Mouse (Mus musculus) Patski (cell line): ENCODE measurements at regions not wholly inside any gene's neighbourhood (a gene's known extent, or its start where the extent isn't known, plus 50 kb on each side); places are given as distances from the start of the nearest gene placed in this dataset.
A peak's percentile ranks its signal among the peaks of the same experiment; 100 is the strongest.

Experiments
- ATAC-seq: fragments of 100-300 bp; one replicate; pipeline ENCODE4 v1.8.0; 2021
- CTCF ChIA-PET: fragments of 350-600 bp; sonication (Branson Sonifier 250); formaldehyde crosslinking; loops from one replicate; lab custom pipeline; 2022; ENCODE audit warnings: inconsistent platforms; lab: Charles Lee
- POLR2A ChIA-PET: fragments of 350-600 bp; sonication (Branson Sonifier 250); formaldehyde crosslinking; loops from one replicate; lab custom pipeline; 2022; ENCODE audit warnings: antibody characterized with exemption, inconsistent platforms; lab: Charles Lee
- DNase-seq: peaks from one replicate; pipeline ENCODE4 v3.0.0-alpha.2; 2011; ENCODE audit warnings: low read depth, low spot score
- H3K27me3 ChIP-seq: fragments of 371-371 bp; one replicate; pipeline ENCODE4 v1.5.1; 2021
- CTCF ChIP-seq: fragments of 100-300 bp; IDR thresholded peaks from one replicate; pipeline ENCODE4 v1.5.1; 2021
- in situ Hi-C: fragments of 300-500 bp; cut with MboI; formaldehyde crosslinking; loops from 3 replicates; pipeline ENCODE4 v1.11.1; 2018; ENCODE audit warnings: low pct_unique_long_range_greater_than_20kb, mixed read lengths

DNA sequence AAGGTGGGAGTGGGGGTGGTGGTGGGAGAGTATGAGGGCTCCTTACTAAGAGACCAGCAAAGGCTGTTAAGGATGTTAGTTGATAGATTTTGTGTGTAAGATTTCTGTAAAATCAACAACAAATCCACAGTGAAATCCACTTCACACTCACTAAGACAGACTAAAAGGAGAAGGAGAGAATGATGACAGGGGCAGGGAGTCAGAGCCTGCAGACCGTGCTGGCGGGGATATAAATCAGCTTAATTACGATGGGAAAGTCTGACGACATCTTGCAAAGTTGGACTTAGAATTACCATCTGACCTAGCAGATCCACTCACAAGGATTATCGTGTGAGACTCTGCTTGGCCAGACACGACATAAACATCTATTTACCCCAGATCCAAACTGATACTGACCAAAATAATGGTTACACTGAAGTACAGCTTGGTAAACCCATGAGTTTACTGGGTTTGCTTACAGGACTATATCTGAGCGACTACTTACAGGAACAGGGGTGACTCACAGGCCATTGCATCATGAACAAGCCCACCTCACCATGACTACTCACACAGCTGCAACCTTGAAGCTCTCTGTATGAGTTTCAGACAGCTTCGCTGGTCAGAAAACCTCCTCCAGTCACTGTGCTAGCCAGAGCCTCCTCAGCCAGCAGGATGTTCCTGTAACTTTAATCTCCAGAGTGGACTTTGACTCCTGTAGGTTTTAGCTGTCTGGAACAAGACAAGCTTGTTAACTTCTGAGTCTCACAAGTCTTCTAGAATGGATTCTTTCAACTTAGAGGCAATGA is 50.5 kb upstream of the Ednra start:
- ATAC-seq (peak; percentile 89), DNase-seq (peak; percentile 87)
- TF ChIP-seq CTCF: no peak
- ChIA-PET POLR2A (no interaction called here), CTCF (interaction anchor here (1.0 to 1.3 kb wide), 2 partner anchors 9 to 12 kb away, joined by 3 to 4 read pairs; no protein-coding TSS in a partner anchor)
- in situ Hi-C loops: loop anchor here (25.0 kb wide), 1 partner anchor 337 kb away; no protein-coding TSS in a partner anchor
- no peaks in the 10 kb centered on the region for H3K27me3 ChIP-seq

DNA sequence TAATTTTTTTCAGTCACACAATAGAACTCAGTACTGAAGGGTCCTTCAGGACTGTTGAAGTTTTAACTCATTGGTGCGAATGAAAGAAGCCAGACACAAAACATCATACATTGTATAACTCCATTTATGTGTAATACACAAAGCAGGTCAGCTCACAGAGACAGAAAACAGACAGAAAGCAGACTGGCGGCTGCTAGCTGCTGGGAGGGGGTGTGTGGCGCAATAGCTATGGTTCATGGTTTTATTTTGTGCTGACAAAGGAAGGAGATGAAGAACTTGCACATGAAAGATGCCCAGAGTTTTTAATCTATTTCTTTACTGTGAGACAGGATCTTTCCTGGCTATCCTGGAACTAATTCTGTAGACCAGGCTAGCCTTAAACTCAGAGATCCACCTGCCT is 51.3 kb upstream of the Ednra start:
- POLR2A ChIA-PET: no interaction called here
- CTCF ChIA-PET: interaction anchor here (1.0 to 1.3 kb wide), 2 partner anchors 10 to 13 kb away, joined by 3 to 4 read pairs; no protein-coding TSS in a partner anchor
- in situ Hi-C loops: no loop called here

DNA sequence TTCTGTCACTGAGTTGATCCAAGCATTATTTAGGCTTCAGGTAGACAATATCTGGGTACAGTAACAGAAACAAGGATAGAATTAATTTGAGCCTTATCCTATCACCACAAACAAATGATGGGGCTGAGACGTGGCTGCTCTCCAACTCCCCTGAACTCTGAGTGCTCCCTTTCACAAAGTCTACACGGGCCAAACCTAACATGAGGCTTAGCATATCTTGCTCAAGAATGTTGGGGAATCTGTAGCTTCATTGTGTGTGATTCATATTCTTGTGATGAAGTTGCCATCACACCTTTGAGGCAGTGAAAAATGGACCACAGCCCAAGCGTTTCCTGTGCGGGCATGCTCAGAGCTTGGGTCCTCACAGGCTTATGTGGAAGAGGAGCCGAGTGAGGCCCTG is 53.3 kb upstream of the Ednra start:
- ChIA-PET CTCF (interaction anchor here (0.6 to 1.3 kb wide), 3 partner anchors 19 to 69 kb away, joined by 3 read pairs; no protein-coding TSS in a partner anchor), POLR2A (no interaction called here)
- ATAC-seq (no peak), DNase-seq (no peak)
- no peak for TF ChIP-seq CTCF
- in situ Hi-C loops: no loop called here
- H3K27me3 ChIP-seq: no peaks in the 10 kb centered on the region

More for the DNA sequence above, 51.3 kb upstream of the Ednra start:
- ATAC-seq: no peak
- no peaks in the 10 kb centered on the region for H3K27me3 ChIP-seq
- no peak for DNase-seq
- TF ChIP-seq CTCF: no peak

DNA sequence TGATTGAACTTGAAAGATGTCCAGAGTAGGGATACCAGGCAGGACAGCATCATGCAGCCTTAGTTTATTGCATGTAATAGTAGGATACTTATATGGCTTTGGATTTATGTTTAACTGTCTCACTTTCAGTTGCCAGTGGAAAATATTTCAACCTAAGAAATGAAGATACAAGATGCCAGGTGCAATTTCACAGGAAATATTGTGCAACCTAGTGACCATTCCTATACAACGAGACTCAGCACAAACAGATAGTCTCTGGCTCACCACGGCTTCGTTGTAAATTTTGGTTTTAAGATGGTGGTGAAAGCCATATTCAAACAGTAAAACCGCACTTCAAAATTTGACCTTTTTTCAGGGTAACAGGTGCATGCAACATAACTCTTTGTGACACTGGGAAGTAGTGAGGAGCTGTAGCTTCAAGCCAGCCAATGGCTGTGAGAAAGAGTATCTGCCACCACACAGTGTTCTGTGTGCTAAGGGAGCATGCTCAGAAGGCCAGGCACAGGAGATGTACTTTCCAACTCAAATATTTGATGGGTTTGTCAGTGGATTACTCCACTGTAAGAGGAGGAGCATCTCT is 61.5 kb upstream of the Ednra start:
- H3K27me3 ChIP-seq: no peaks in the 10 kb centered on the region
- in situ Hi-C loops: no loop called here
- ChIA-PET CTCF (interaction anchor here (0.6 kb wide), 1 partner anchor 94 kb away, joined by 3 read pairs; no protein-coding TSS in a partner anchor), POLR2A (no interaction called here)
- DNase-seq: no peak
- TF ChIP-seq CTCF: no peak
- no peak for ATAC-seq

DNA sequence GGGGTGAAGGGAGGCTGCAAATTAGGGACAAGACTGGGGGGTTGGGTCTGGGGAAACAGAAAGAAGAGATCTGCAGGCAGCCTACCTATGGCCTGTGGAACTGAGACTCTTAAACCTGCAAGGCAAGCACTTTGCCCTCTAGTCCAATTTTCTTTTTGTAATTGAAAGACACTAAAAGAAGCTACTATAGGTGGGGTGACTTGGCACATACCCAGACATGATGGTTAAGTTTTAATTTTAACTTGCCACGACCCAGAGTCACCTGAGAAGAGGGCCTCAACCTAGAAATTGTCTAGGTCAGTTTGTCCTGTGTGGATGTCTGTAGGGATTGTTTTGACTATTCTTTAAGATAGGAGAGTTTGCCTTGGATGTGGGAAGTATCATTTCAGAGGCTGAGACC is 70.6 kb upstream of the Ednra start:
- ATAC-seq (no peak), DNase-seq (no peak)
- CTCF ChIA-PET: no interaction called here
- in situ Hi-C loops: no loop called here
- POLR2A ChIA-PET: interaction anchor here (0.6 kb wide), 1 partner anchor 353 kb away, joined by 4 read pairs; no protein-coding TSS in a partner anchor
- peaks cover 6% of the 10 kb centered on the region for H3K27me3 ChIP-seq
- TF ChIP-seq CTCF: no peak

DNA sequence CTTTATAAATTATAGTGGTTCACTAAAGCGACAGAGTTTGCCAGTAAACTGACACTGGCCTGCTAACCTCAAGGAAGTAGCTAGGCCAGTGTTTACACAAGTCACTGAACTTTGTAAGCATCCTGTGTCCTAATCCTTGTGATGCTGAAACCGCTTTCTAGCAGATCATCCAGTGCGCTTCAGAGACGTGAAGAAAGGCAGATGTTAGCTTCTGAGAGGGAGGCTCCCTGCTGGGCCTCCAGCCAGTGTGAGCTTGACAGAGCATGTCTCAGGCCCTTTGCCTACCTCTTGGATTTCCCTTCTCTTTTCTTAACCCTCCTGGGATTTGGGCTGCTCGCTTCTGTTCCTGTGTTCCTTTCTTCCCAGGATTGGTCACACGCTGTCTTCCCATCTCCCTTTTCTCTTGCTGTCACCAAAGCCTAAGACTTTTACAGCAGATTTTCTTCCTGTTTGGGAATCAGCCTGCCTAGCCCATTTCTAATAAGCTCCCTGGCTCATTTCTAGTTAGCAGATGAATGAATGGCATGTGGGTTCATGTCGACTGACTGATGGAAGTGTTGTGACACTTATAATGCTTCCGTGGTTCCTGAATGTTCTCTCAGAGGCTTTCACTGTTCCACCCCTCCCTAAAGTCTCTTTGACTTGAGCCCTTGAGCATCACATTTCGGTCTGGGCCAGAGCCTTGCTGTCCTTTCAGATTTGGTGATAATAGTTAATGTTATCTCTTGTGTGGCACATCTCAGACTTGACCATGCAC is 79.1 kb upstream of the Ednra start:
- H3K27me3 ChIP-seq: peaks cover 3% of the 10 kb centered on the region
- no peak for TF ChIP-seq CTCF
- in situ Hi-C loops: no loop called here
- POLR2A ChIA-PET: no interaction called here
- CTCF ChIA-PET: interaction anchor here (1.2 kb wide), 1 partner anchor 39 kb away, joined by 3 read pairs; no protein-coding TSS in a partner anchor
- ATAC-seq (no peak), DNase-seq (no peak)

DNA sequence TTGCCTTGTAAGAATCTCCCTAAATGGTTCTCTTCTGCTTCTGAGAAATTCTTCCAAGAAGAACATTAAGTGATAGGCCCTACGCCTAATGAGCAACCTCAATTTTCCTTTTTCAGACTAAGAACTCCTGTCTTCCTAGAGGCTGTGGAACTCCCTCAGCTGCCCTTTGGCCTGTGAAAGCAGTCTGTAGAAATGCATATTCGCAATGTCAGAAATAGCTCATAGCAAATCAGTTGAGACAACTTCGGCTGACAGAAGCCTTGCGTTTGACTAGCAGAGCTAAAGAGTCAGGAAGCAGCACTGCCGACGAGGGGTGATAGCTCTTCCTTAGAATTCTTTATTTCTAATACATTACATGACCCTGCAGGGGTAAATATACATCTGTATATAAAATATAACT is 80.3 kb upstream of the Ednra start:
- ATAC-seq (no peak), DNase-seq (no peak)
- peaks cover 3% of the 10 kb centered on the region for H3K27me3 ChIP-seq
- in situ Hi-C loops: no loop called here
- no peak for TF ChIP-seq CTCF
- ChIA-PET POLR2A (no interaction called here), CTCF (no interaction called here)

DNA sequence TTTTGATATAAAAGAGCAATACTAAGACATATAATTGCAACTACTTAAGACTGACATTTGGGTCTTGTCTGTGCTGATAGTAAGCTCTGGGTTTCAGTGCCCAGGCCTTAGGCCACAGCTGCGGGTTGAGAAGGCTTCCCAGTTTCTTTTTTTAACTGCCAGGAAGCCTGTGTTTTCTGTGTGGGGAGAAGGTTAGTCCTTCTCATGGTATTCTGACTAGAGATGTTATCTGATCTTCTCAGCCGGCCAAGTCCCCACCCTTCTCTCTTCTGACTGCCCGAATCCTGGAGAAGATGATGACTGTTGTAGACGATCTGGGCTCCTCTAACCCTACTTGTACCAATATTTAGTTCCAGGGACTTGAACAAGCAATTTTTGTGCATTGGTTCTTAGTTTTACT is 80.7 kb upstream of the Ednra start:
- ATAC-seq (no peak), DNase-seq (no peak)
- CTCF ChIA-PET: no interaction called here

DNA sequence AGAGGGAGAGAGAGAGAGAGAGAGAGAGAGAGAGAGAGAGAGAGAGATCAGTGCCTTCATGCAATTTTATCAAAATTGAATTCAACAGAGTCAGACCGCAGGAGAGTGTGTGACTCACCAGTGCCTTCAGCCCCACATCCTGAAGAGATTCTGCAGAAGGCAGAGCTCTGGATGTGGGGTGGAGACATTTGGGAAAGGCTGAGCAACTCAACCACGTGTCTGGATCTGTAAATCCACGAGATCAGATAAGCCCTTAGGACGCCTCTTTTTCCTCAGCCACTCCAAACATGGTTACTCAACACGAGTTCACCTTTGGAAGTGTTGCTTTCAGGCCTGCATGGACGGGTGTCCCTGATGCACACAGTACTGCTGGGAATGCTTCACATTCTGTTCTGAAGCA is 81.4 kb upstream of the Ednra start:
- no peak for TF ChIP-seq CTCF
- in situ Hi-C loops: no loop called here
- CTCF ChIA-PET: no interaction called here
- ATAC-seq (no peak), DNase-seq (no peak)
- POLR2A ChIA-PET: no interaction called here
- H3K27me3 ChIP-seq: peaks cover 3% of the 10 kb centered on the region

More for the DNA sequence above, 80.7 kb upstream of the Ednra start:
- POLR2A ChIA-PET: no interaction called here
- H3K27me3 ChIP-seq: peaks cover 3% of the 10 kb centered on the region
- in situ Hi-C loops: no loop called here
- no peak for TF ChIP-seq CTCF

DNA sequence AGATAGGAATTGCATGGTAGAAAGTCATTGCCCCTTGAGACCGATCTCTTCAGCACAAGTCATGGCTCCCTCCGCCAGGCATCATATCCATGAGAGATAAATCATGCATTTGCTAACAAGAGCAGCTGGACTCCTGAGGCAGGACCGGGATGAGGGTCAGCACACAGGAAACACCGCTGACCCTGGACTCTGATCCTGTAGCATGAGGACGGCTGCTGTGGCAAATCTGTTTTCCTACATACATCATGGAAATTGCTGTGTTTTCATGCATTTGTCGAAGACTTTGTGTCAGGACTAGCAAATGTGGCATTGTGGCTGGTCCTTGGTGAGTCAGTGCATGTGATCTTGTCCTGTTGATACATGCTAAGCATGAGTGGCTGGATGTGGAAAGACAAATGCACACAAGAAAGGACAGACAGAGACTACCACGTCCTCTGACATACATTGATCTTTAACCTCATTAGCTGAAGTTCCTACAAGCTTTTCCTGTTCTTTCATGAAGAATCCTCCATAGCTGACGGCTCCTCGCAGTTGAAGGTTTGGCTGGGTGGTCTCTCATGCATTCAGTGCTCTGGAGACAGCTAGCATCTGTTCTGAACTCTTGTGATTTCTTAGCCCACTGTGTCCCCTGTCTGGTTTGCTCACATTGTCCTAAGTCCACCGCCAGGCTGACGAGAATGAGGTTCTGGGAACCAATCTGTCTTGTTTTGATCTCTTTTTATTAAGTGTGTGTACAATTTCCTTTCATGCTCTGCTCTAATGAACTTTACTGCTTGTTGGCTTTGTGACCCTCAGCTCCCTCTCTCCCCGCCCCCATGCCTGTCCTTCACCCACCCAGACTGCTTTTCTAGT is 90.8 kb upstream of the Ednra start:
- peaks cover 6% of the 10 kb centered on the region for H3K27me3 ChIP-seq
- POLR2A ChIA-PET: no interaction called here
- TF ChIP-seq CTCF: no peak
- DNase-seq (no peak), ATAC-seq (no peak)
- in situ Hi-C loops: no loop called here
- CTCF ChIA-PET: no interaction called here
